Mouse (Mus musculus) adrenal gland, adult 18-20 months (tissue): Measurements from ENCODE around the gene Card19. TPM values are rescaled to one million over a fixed set of nuclear protein-coding genes. Genes with fewer than 3 reads are reported as not detected.

Experiments used
- DNase-seq, 2 experiments: peaks; one replicate each; pipeline ENCODE4 v3.0.0; 2021 to 2022; ENCODE audit warnings: low spot score in 2 of 2
- long read RNA-seq, 2 experiments: library from polyadenylated mRNA; stranded (forward); transcript quantifications; one replicate each; pipeline ENCODE4 v2.0.0; 2021
- total RNA-seq, 2 experiments: library from RNA; stranded (reverse); gene quantifications; 1 replicate in 1 of 2; 2 replicates in 1 of 2; pipeline ENCODE4 v1.2.3; 2021

Gene Card19
- total RNA-seq = 10 to 100 TPM; 53.2 to 60.3 TPM
- long read RNA-seq, experiment 1, transcript Card19-201 (6 exons, 804 nt) = major isoform, 8 of 17 reads
- long read RNA-seq, experiment 1, partial matches to known transcripts = 0 of 17 reads
- long read RNA-seq, experiment 1, other reads (novel, unspliced or antisense) = 9 of 17 reads
- long read RNA-seq, experiment 2, transcript Card19-201 (6 exons, 804 nt) = major isoform, 29 of 68 reads
- long read RNA-seq, experiment 2, partial matches to known transcripts = 6 of 68 reads
- long read RNA-seq, experiment 2, other reads (novel, unspliced or antisense) = 30 of 68 reads

DNA sequence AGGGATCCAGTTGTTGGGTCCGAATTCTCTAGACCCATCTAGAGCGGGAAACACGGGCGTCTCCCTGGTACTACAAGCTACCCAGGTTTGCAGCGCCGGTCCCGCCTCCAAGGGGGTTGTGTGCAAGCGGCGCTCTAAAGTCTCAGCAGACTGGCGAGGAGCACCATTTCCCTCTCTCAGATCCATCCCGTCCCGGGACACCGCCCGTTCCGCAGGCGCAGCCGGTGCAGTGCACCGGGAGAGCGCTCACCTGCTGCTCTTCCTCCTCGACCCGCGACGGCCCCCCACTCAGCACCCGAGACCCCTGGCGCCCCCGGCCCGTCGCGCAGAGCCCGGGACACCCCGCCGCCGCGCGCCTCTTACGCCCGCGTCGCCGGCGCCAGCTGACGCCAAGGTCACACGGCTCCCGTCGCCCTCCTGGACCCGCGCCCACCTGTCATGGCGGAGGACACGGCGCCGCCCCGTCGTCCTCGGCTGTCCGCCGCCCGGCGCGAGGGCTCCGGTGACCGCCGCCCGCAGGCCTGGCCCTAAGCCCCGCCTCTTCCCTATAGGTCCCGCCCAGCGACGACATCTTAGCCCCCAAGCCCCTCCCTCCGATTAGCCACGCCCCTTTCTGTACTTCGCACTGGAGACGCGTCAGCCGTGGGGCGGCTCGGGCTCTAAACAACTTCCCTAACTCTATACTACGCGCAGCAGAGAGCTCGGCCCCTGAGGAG lies at the start of gene Card19:
Card19 (minus strand) TSS at position 534 of the 716 bp plus-strand sequence.
- DNase-seq = peak; percentile 95 to 96

DNA sequence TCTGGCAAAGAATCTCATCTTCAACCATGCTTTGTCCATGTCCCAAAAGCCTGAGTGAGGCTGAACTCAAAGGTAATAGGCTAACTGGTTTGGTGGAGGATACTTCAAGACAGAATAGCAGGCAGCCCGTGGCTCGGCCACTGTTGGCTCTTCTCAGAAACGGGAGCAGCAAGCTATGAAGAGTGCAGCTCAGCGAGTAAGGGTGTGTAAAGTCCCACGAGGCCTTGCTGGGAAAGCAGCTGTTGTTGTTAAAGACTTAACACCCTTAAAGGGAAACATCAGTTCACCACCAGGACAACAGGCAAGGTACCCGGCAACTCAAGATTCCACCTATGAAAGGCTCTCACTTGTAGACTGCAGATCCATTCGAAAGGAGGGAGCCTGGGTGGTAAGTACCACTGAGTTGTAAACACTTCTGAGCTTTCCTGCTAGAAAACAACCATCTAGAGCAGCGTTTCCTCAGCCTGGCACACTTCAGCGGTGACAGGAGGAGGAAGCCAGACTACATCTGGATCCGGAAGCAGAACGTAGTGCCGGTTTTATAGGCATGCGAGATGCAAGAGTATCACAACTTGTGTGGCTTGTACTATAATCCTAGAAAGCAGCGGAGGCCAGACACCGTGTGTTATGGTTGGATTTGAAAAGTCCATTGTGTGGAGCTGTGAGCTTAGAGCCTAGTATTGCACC lies 44.3 kb upstream of the Card19 start:
- no peak for DNase-seq

- DNase-seq = no peak
These were observed 42.0 kb upstream of the Card19 start for GRCm38 (mm10) chr13:49257819-49258313.

GRCm38 (mm10) chr13:49252746-49253145 lies 36.9 kb upstream of the Card19 start:
- no peak for DNase-seq

- no peak for DNase-seq
These were observed 36.3 kb upstream of the Card19 start for GRCm38 (mm10) chr13:49252113-49252512.

DNA sequence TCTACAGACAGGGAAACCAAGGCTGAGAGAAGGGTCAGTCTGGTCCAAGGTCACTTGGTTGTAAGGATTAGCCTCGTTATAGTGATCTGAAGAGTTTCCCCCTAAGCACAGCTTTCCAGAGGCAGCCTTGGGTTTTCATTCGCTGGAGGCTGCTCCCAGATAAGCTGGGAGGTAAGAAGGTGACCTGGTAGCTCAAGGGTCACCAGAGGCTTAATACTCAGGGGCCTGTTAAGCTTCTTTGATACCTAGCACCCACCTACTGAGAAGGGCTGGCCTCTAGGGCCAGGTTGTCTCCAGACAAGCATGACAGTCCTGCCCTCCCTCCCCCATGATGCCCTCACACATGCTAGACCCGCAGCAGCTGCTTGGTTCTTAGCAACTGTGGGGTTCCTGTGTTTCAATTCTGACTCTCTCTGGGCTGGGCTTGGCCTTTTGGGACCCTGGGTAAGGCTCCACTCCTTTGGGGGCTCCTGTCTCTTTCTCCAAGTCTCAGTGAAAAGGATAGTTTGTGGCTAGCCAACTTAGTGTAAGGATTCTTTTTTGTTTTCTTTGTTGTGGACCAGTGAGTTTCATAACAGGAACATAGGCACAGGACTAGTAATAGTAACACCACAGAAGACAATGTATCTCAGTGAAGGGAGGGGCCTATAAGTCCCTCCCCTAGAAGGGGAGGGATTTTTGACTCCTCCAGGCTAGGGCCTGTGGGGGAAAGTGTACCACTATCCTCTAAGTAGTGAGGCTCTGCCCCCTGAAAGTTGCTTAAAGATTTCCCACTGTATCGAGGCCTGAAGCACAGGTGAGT lies 35.1 kb upstream of the Card19 start:
- no peak for DNase-seq

- no peak for DNase-seq
These were observed 33.8 kb upstream of the Card19 start for GRCm38 (mm10) chr13:49249634-49250033.

DNA sequence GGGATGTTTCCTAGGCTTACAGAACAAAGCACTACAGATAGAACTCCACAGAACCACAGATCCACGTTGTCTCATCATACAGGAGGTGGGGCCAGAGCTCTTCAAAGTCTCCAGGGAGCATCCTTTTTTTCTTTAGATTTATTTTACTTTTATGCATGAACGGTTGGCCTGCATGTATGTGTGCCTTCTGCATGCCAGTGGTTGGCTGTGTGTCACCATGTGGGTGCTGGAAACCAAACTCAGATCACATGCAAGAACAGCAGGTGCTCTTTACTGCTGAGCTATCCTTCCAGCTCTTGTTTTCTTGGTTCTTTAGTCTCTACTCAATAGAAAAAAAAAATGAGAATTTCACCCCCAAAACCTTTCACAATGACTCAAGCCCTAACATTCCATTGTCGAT lies 33.1 kb upstream of the Card19 start:
- DNase-seq = no peak

DNA sequence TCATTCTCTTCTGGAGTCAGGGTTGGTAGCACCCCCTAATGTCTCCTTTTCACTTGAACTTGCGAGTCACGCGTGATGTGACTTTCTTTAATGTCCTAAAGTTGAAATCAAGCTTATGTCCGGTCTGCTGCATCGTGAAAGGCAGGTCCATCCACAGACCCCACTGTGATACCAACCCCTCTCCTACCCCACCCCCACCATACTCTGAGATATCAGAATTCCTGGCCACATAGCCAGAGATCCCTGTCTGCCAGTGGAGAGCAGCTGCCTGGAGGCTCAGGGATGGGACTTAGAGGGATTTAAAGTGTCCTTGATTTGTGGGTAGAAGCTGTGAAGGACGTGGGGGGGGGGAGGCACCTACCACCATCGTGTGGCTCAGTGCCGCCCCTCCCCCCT lies 32.6 kb upstream of the Card19 start, which contains the start of gene Susd3:
Susd3 (minus strand) TSS at position 240 of the 396 bp plus-strand sequence.
- DNase-seq = no peak

GRCm38 (mm10) chr13:49247740-49248466 lies 32.1 kb upstream of the Card19 start:
- peak in 1 of 2 experiments; percentile 42 for DNase-seq

GRCm38 (mm10) chr13:49247232-49247739 lies 31.4 kb upstream of the Card19 start:
- no peak for DNase-seq

DNA sequence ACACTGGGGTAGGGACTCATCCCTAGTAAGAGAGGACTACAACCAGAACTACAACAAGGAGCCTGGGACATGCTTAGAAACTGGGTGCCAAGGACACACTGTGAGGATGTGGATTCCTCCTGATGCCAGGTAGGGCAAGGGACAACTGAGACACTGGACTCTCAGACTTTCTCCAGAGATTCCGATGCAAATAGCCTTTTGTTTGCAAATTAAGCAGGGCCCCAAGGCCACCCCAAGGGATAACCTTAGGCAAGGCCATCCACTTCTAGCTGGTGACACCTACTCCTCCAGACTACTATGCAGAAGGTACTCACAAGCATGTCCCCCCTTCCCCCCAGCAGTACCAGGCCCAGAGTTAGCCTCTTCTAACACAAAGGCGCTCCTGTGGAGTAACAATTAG lies 30.8 kb upstream of the Card19 start:
- no peak for DNase-seq

DNA sequence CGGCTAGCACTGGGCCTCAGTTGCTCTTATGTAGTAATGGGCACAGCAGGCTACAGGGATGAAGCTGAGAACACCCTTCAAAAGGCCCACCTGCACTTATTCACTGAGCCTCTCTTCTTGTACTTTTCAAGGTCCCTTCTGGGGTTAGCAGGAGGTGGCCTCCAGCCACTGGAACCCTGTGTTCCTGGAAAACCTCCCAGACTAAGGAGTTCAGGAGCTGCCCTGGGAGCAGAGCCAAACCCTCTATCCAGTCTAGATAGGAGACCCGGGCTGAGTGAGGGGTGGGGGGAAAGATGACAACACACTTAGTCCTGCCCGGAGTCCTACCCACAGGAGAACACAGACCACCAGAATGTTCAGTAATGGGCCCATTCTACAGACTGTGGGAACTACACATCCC lies 30.2 kb upstream of the Card19 start:
- no peak for DNase-seq

DNA sequence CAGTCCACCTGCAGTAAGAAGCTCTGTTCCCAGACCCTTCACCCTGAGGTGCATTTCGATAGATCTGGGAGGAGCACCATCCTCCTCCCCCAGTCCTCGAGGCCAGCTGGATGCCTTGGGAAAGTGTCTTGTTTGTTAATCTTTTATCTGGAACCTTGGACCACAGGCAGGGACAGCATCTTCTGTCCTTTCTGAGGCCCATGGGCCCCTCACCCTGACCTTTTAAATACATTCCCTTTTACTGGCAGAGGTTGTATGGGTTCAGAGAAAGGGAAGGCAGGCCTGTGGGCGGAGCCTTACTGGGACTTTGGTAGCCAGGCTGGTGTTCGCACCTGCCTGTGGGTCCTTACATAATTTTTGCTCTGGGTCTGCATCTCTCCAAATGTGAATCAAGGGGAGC lies 29.4 kb upstream of the Card19 start:
- no peak for DNase-seq

DNA sequence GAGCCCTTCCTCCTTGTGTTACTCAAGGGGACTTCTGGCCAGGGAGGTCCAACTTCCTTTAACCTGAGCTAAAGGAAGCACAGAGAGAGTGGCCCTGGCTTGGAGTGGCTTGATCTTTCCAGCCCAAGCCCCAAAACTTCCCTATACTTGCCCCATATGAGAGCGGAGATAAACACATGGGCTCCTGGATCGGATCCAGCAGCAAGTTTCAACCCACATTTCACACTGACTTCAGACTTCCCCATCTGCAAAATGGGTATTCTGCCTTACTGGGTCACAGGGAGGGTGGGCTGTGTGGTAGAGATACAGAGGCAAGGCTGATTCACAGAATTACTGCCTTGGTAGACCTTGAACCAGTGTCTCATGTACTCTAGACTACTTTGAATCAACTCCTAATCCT lies 27.7 kb upstream of the Card19 start:
- DNase-seq = no peak

DNA sequence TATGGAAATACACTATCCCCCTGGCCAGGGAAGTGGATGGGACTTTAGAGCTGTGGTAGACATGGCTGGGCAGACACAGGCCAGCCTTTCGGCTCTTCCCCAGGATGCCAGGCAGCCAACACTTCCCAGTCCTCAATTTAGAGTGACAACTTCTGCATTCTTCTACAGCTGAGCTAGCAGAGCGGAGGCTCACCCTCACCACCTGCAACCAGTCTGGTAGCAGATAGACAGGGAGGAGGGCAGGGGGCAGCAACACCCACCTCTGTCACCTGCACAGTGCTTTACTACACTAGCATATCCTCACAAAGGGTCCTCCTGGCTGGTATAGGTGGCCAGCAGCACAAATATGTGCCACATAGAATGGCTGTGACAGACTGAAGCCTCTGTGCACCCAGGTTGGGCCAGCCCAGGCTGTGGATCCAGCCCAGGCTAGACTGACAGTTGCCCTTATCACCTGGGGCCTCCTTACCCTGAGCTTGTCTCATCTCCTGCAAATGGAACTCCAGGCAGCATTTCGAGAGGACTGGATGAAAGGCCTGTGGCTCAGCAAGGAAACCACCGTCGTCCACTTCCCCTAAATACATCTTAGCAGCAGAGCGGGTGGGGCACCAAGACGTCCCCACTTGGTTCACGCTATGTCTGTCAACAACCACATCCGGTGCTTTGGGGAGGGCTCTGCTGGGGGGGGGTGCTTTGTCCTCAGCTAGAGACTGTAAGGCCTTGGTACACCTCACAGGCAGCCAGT lies 26.7 kb upstream of the Card19 start:
- no peak for DNase-seq

GRCm38 (mm10) chr13:49238737-49239136 lies 22.9 kb upstream of the Card19 start:
- DNase-seq = no peak

- DNase-seq = no peak
These were observed 21.8 kb upstream of the Card19 start for GRCm38 (mm10) chr13:49237617-49238016.

DNA sequence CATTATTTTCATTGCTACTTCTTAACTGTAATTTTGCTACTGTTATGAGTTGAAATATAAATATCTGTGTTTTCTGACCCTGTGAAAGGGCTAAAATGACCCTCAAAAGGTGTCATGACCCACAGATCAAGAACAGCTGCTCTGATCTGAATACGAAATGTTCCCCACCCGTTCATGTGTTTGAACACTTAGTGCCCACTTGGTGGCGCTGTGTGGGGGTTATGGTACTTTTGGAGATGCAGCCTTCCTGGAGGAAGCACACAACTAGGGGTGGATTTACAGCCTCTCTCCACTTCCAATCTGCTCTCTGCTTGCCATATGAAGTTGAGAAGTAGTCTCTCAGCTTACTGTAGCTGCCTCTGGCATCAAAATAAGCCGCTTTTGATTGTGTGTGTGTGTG lies 18.9 kb upstream of the Card19 start:
- DNase-seq = no peak
